In genomic region chr2:156649450-156649849, GRCm38 (mm10) we compare ENCODE assay signal across 23 mouse cellular contexts. TPM values are rescaled to one million over a fixed set of nuclear protein-coding genes. Genes with fewer than 3 reads are reported as not detected.
DNase-seq lines count a peak whose midpoint lies in the region; ATAC-seq and TF ChIP-seq lines count a peak whose summit lies in the region.
"Had no signal": no experiment of that assay in that cellular context is flagged by ENCODE, and none has a peak within 500 bp of the region (broad histone marks: within the 10 kb centered on the region; RNA-seq: fewer than 3 reads in every experiment).

No protein-coding gene starts in this region.

- H3K36me3 ChIP-seq in lung, embryonic 16.5 days (ENCODE audit: control insufficient read depth, insufficient read depth, low read length), result no peaks in the 10 kb centered on the region
- H3K36me3 ChIP-seq in limb, embryonic 10.5 days, result no peaks in the 10 kb centered on the region
- H3K36me3 ChIP-seq: embryonic facial prominence, embryonic 12.5 days; embryonic facial prominence, embryonic 15.5 days; heart, embryonic 12.5 days; heart, embryonic 15.5 days; hindbrain, embryonic 10.5 days; hindbrain, embryonic 13.5 days had no signal

- no peak overlapping the region for H3K4me3 ChIP-seq in layer of hippocampus, adult 2 months
- H3K4me3 ChIP-seq in lung, embryonic 16.5 days (ENCODE audit: low read length), result no peak overlapping the region
- no peak overlapping the region for H3K4me3 ChIP-seq in limb, embryonic 10.5 days
- H3K4me3 ChIP-seq: embryonic facial prominence, embryonic 12.5 days; embryonic facial prominence, embryonic 15.5 days; heart, embryonic 12.5 days; heart, embryonic 15.5 days; hindbrain, embryonic 10.5 days; hindbrain, embryonic 13.5 days had no signal

- no peak for TF ChIP-seq CTCF in layer of hippocampus, adult 2 months (conservative IDR thresholded peaks at IDR 0.05)

- H3K27ac ChIP-seq in layer of hippocampus, adult 2 months, result 0 out of 2 replicates have a peak overlapping the region, but pooled peaks have one; percentile 16
- no peak overlapping the region for H3K27ac ChIP-seq in lung, embryonic 16.5 days (ENCODE audit: low read length)
- no peak overlapping the region for H3K27ac ChIP-seq in limb, embryonic 10.5 days
- H3K27ac ChIP-seq: embryonic facial prominence, embryonic 12.5 days; embryonic facial prominence, embryonic 15.5 days; heart, embryonic 15.5 days; hindbrain, embryonic 10.5 days; hindbrain, embryonic 13.5 days had no signal

- no peaks in the 10 kb centered on the region for H3K4me1 ChIP-seq in lung, embryonic 16.5 days (replicated peaks; ENCODE audit: control insufficient read depth, insufficient read depth, low read length)
- H3K4me1 ChIP-seq in limb, embryonic 10.5 days, result peaks cover 12% of the 10 kb centered on the region
- H3K4me1 ChIP-seq: embryonic facial prominence, embryonic 12.5 days; embryonic facial prominence, embryonic 15.5 days; heart, embryonic 12.5 days; heart, embryonic 15.5 days had no signal

- no peak for DNase-seq in layer of hippocampus, adult 2 months (ENCODE audit: low spot score in 2 of 2)
- no peak for DNase-seq in layer of hippocampus, postnatal 14 days (ENCODE audit: low spot score in 2 of 2)
- DNase-seq in lung, postnatal 36 days, result no peak
- peak; percentile 81 for DNase-seq in brain, adult 2 months (ENCODE audit: low read depth, low spot score)
- DNase-seq in limb, embryonic 10.5 days (ENCODE audit: low spot score), result no peak
- DNase-seq: adrenal gland, postnatal 10 days; cerebellum, adult 11 months; cerebellum, adult 9-11 months; forebrain, postnatal 0 days; gastrocnemius, postnatal 25 days; heart, adult 18-20 months; heart, postnatal 10 days; heart, postnatal 36 days had no signal

- 0 out of 2 replicates have a peak, but pooled peaks have one; percentile 34 for ATAC-seq in lung, embryonic 16.5 days (ENCODE audit: low read depth)
- ATAC-seq: activated CD4-positive, CD25-positive, alpha-beta regulatory T cell, adult 4 months; forebrain, embryonic 14.5 days; forebrain, postnatal 0 days; hindbrain, embryonic 16.5 days had no signal

- no peaks in the 10 kb centered on the region for H3K27me3 ChIP-seq in lung, embryonic 16.5 days (ENCODE audit: control insufficient read depth, insufficient read depth, low read depth, low read length)
- H3K27me3 ChIP-seq in limb, embryonic 10.5 days (ENCODE audit: low read depth, poor library complexity, severe bottlenecking), result no peaks in the 10 kb centered on the region
- H3K27me3 ChIP-seq: embryonic facial prominence, embryonic 12.5 days; embryonic facial prominence, embryonic 15.5 days had no signal

- H3K9me3 ChIP-seq in lung, embryonic 16.5 days (ENCODE audit: control insufficient read depth, low read length), result no peaks in the 10 kb centered on the region
- H3K9me3 ChIP-seq in limb, embryonic 10.5 days (replicated peaks), result no peaks in the 10 kb centered on the region
- H3K9me3 ChIP-seq: embryonic facial prominence, embryonic 12.5 days; embryonic facial prominence, embryonic 15.5 days; heart, embryonic 12.5 days; heart, embryonic 15.5 days; hindbrain, embryonic 10.5 days; hindbrain, embryonic 13.5 days had no signal

- no peak overlapping the region for H3K9ac ChIP-seq in lung, embryonic 16.5 days (ENCODE audit: low read length)
- H3K9ac ChIP-seq: embryonic facial prominence, embryonic 12.5 days; embryonic facial prominence, embryonic 15.5 days; forebrain, postnatal 0 days; heart, embryonic 12.5 days; heart, embryonic 15.5 days; hindbrain, embryonic 13.5 days had no signal

- WGBS in lung, embryonic 16.5 days, result 66% methylated on average over 5 of the region's 5 CpGs
- 75% methylated on average over 5 of the region's 5 CpGs for WGBS in limb, embryonic 10.5 days

- no peak overlapping the region for H3K4me2 ChIP-seq in lung, embryonic 16.5 days (ENCODE audit: low read depth, low read length)
- H3K4me2 ChIP-seq: embryonic facial prominence, embryonic 12.5 days; embryonic facial prominence, embryonic 15.5 days; heart, embryonic 12.5 days; heart, embryonic 15.5 days; hindbrain, embryonic 13.5 days had no signal

RNA-seq across cellular contexts. Expression of gene Dlgap4, which starts 35.9 kb away (rescaled TPM):
- total RNA-seq in layer of hippocampus, adult 2 months (2021), result 100 to 1,000 TPM; 194 to 198 TPM
- 100 to 1,000 TPM; 194 TPM for total RNA-seq in layer of hippocampus, postnatal 14 days (2021)
- polyA plus RNA-seq in lung, embryonic 16.5 days (2015; fragmentation: Nextera tagmentation; extraction: Ambion mirVana), result 59.1 and 66.4 TPM in 2 replicates
- polyA plus RNA-seq in limb, embryonic 10.5 days (2016; fragmentation: Nextera tagmentation; extraction: Ambion mirVana), result 116 and 124 TPM in 2 replicates
